Mouse (Mus musculus) cerebellum, adult (tissue): ENCODE measurements around the gene Fhad1.
A peak's percentile ranks its signal among the peaks of the same experiment; 100 is the strongest.

Source experiments
- ATAC-seq: cut with Nextera tagmentation; 2 replicates; pipeline ENCODE4 v1.9.2; 2017; ENCODE audit warnings: mild to moderate bottlenecking, moderate library complexity, mixed read lengths; ENCODE audit not compliant: insufficient number of reproducible peaks, low FRiP score, low TSS enrichment

Fhad1 gene

GRCm38 (mm10) chr4:141869436-141870215, 145.3 kb downstream of the Fhad1 start:
- no peak for ATAC-seq

- no peak for ATAC-seq
Observed at GRCm38 (mm10) chr4:141868051-141868450, 146.8 kb downstream of the Fhad1 start.

GRCm38 (mm10) chr4:141867498-141867897, 147.4 kb downstream of the Fhad1 start:
- ATAC-seq = no peak

- no peak for ATAC-seq
Observed at GRCm38 (mm10) chr4:141866933-141867490, 147.9 kb downstream of the Fhad1 start.

- ATAC-seq = no peak
Observed at GRCm38 (mm10) chr4:141865600-141865999, 149.3 kb downstream of the Fhad1 start.

- ATAC-seq = no peak
Observed at GRCm38 (mm10) chr4:141865006-141865405, 149.9 kb downstream of the Fhad1 start.

GRCm38 (mm10) chr4:141864506-141864905, 150.4 kb downstream of the Fhad1 start:
- no peak for ATAC-seq

GRCm38 (mm10) chr4:141863726-141864280, 151.1 kb downstream of the Fhad1 start:
- no peak for ATAC-seq

GRCm38 (mm10) chr4:141862867-141863266, 152.0 kb downstream of the Fhad1 start:
- ATAC-seq = no peak

- ATAC-seq = no peak
Observed at GRCm38 (mm10) chr4:141861591-141862295, 153.1 kb downstream of the Fhad1 start.

- no peak for ATAC-seq
Observed at GRCm38 (mm10) chr4:141860246-141860841, 154.5 kb downstream of the Fhad1 start.

- ATAC-seq = no peak
Observed at GRCm38 (mm10) chr4:141859351-141859750, 155.5 kb downstream of the Fhad1 start.

- ATAC-seq = no peak
Observed at GRCm38 (mm10) chr4:141858501-141858900, 156.4 kb downstream of the Fhad1 start.

- peak; percentile 77 for ATAC-seq
Observed at GRCm38 (mm10) chr4:141857422-141857930, 157.4 kb downstream of the Fhad1 start.

GRCm38 (mm10) chr4:141853437-141853836, 161.4 kb downstream of the Fhad1 start:
- ATAC-seq = no peak

GRCm38 (mm10) chr4:141845999-141846398, 168.9 kb downstream of the Fhad1 start, which contains the start of gene Ctrc:
Gene Ctrc, minus strand, starts transcription at chr4:141846359.
- ATAC-seq = no peak
